Mouse (Mus musculus) adrenal gland, postnatal 0 days (tissue): ENCODE measurements around the gene Ulk1. TPM values are rescaled to one million over a fixed set of nuclear protein-coding genes. Genes with fewer than 3 reads are reported as not detected.

Source experiments
- polyA plus RNA-seq: library from polyadenylated mRNA; unstranded; fragments of >200 nt; fragmentation: Nextera tagmentation; extraction: Ambion mirVana; gene quantifications from 2 replicates; pipeline ENCODE4 v1.2.1, GENCODE M21; 2015

The Ulk1 gene
- polyA plus RNA-seq = 11.2 and 12.0 TPM in 2 replicates

DNA sequence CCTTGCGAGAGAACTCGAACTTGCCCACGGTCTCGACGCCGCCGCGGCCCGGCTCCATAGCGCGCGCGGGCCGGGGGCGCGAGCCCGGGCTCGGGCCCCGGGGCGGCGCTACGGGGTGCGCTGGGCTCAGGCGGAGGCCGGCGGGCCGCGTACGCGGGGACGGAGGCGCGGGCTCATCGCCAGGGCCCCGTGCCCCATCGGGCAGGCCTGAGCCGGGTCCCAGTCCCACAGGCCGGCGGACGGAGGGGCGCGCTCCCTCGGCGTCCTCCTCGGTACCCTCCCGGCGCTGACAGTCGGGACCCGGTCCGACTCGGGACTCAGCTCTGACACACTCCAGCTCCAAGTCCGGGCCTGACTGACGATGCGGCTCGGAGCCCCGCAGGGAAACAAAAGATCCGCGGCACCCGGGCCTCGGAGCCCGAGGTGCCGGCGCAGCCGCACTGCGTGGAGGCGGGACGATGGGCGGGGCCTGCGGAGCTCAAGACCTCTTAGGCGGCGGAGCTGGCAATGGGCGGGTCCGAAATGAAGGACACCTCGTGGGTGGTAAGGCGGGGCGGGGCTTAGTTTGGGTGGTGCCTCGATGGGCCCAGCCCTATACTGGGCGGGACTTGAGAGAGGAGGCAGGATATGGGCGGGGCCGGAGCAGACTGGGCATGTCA, at the start of gene Ulk1:
TSS of gene Ulk1 (minus strand) at position 431 of the 659 bp plus-strand sequence.

DNA sequence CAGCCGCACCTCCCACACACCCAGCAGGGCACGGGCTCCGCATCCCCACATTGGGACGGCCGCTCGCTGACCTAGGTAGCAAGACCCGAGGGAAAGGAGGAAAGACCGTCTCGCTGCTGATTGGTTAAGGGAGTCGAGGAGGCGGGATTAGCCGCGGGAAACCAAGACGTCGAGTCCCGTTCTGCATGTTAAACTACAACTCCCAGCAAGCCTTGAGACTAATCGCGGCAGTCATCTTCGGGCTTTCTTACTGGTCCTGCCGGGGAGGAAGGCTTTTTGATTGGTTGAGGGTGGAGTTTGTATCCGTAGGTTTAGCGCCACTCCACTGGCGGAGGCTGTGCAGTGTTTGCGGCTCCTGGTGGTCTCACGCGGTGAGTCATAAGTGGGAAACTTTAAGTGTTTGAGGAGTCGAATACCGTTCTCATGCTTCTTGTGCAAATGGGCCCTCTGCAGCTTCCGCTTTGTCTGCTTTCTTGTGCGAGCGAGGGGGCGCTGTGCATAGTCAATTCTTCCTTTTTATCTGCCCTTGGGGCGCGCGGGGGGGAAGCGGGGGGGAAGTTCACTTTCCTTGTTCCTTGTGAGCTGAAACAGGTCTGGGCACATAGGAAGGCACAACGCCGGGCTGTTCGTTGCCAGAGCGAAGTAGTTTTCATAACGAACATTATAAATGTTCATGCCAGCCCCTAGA, 29.9 kb upstream of the Ulk1 start, which contains the start of the genes Hscb and Chek2:
TSS of gene Hscb (minus strand) at position 100 of the 688 bp plus-strand sequence.
TSS of gene Chek2 (plus strand) at position 302 of the 688 bp plus-strand sequence.

DNA sequence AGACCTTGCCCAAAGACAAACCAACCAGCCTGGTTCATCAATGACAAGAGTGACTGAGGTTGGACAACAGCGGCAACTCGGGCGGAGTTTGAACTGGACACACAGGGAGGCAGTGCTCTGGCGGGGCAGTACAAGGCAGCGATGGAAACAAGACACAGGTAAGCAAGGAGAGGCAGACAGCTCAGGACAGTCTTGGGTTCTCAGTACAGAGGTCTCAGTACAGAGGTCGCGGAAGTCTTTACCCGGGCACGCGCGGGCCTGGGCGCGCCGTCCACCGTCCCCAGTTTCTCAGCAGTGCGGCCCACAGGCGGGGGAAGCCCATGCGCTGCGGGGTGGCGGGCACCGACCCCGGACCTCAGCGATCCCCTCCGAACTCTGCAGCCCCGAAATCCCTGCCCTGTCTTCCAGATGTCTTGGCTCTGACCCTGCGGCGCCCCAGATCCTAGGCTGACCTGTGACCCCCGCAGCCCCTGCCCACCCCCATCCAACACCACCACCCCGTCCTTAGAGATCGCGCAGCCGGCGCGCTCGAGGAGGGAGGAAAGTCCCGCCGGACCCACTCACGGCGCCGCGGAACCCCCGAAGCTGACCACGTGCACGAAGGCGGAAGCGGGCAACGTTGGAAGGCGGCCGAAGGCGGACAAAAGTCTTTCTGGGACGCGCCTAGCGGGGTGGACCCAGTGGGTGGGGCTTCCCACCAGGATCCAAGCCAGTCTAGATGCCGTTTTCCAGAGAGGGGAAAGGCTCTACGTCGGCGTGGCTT, 29.7 kb downstream of the Ulk1 start, which contains the start of gene Pus1:
TSS of gene Pus1 (minus strand) at position 662 of the 763 bp plus-strand sequence.

DNA sequence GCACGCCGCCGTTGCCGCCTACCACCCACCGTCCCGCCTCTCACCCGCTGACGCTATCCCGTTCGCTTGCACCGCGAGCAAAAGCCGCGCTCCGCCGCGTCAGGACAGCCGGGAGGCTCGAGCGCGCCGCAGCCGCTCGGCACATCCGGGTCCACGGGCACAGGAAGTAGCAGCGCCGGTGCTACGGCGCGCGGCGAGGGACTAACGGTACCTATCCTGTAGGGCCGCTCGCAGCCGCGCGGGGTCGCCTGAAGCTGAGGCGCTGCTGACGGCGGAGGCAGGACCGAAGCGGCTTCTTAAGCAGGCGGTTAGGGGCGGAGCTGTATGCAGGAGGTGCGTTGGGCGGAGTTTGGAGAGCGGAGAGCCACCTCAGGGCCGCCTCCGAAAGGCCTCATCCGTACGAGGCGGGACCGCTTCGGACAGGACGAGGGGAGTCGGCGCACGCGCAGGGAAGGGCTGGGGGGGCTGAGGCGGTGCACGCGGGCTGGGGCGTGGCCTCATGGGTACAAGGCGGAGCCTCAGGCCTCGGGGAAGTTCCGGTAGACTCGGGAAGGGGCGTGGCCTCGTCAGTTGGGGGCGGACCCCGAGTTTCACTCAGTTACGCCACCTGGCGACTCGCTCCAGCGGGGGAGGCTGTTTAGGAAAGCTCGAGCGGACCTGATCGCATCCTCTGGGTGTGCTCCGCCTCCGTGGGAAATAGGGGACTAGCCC, 39.3 kb downstream of the Ulk1 start, which contains the start of gene Ep400:
TSS of gene Ep400 (minus strand) at position 270 of the 711 bp plus-strand sequence.

Other genes with a start within 250 kb of the Ulk1 start
- 15.9 and 20.4 TPM in 2 replicates for gene Noc4l, start 156.7 kb downstream of the Ulk1 start, polyA plus RNA-seq
- 10.6 and 13.8 TPM in 2 replicates for gene Ddx51, start 156.6 kb downstream of the Ulk1 start, polyA plus RNA-seq
- 18.8 and 25.5 TPM in 2 replicates for gene Ep400, start 39.4 kb downstream of the Ulk1 start, polyA plus RNA-seq
- gene Pus1, start 29.4 kb downstream of the Ulk1 start, polyA plus RNA-seq = 14.3 and 26.5 TPM in 2 replicates
- 47.8 and 53.3 TPM in 2 replicates for gene Hscb, start 29.7 kb upstream of the Ulk1 start, polyA plus RNA-seq
- gene Chek2, start 29.9 kb upstream of the Ulk1 start, polyA plus RNA-seq = 13.9 and 17.3 TPM in 2 replicates
- gene Ttc28, start 69.7 kb upstream of the Ulk1 start, polyA plus RNA-seq = 6.8 and 7.5 TPM in 2 replicates